Mouse (Mus musculus): ENCODE data around the gene Pabpc1l.

DNA sequence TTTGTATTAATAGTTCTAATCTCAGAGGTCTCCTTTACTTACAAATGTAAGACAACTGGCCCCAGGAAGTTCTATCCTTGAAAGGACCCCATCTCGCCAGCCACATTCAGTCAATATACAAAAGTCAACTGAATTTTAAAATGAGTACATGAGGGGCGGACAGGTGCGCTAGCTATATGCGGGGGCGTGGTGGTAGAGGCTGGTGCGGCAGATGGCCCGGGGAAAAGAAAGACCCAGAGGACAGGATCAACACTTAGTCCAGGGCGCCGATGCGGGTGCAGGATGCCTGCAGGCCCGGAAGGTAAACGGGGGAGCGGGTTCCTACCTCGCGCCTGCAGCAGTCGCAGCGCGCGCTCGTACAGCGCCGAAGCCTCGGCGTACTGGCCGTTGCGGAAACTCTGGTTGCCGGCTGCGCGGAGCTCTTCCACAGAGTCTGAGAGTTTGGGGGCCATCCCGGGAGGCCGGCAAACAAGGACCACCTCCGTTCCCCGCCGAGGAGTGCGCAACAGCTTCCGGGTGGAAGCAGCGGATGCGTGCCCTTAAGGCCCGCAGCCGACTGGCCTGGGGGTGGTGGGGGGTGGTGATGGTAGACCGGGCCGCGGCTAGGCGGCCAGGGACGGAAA is 45.0 kb downstream of the Pabpc1l start, which contains the start of gene Stk4:
- TF ChIP-seq POLR2A (IDR thresholded peaks at IDR 0.05; ENCODE audit: low read depth, low read length) (no peak), CTCF (IDR thresholded peaks at IDR 0.05; ENCODE audit: extremely low read depth, insufficient read length, insufficient replicate concordance, low read depth, low read length) (no peak)

All from small intestine, adult 2 months (tissue).